Mouse (Mus musculus): Measurements from ENCODE around the gene Clrn1. TPM values are rescaled to one million over a fixed set of nuclear protein-coding genes. Genes with fewer than 3 reads are reported as not detected.

Clrn1 gene
- polyA plus RNA-seq, 1 experiment from 2014 or later, result 0.95 TPM

Other genes starting within 250 kb of the Clrn1 start
- gene Erich6, start 248.1 kb downstream of the Clrn1 start, polyA plus RNA-seq (2015; fragmentation: Nextera tagmentation; extraction: Ambion mirVana), result 0.19 and 0.26 TPM in 2 replicates
- 8.9 and 10.7 TPM in 2 replicates for gene Siah2, start 192.9 kb downstream of the Clrn1 start, polyA plus RNA-seq (2015; fragmentation: Nextera tagmentation; extraction: Ambion mirVana)
- 0.12 and 0.33 TPM in 2 replicates for gene Mindy4b-ps, start 63.0 kb downstream of the Clrn1 start, polyA plus RNA-seq (2015; fragmentation: Nextera tagmentation; extraction: Ambion mirVana)
- gene Med12l, start 120.5 kb upstream of the Clrn1 start, polyA plus RNA-seq (2015; fragmentation: Nextera tagmentation; extraction: Ambion mirVana), result 4.5 and 4.6 TPM in 2 replicates
- 1.2 and 1.5 TPM in 2 replicates for gene Gpr171, start 216.5 kb upstream of the Clrn1 start, polyA plus RNA-seq (2015; fragmentation: Nextera tagmentation; extraction: Ambion mirVana)

All from midbrain, embryonic 16.5 days (tissue).